Mouse (Mus musculus): ENCODE data around the gene Mettl26.

Gene Mettl26

GRCm38 (mm10) chr17:25837533-25837932 lies 37.3 kb upstream of the Mettl26 start:
- DNase-seq: no peak

- DNase-seq: no peak
Observed at GRCm38 (mm10) chr17:25838904-25839303, 36.0 kb upstream of the Mettl26 start.

- no peak for DNase-seq
Observed at GRCm38 (mm10) chr17:25839455-25840235, 35.2 kb upstream of the Mettl26 start.

GRCm38 (mm10) chr17:25840519-25840918 lies 34.4 kb upstream of the Mettl26 start:
- DNase-seq: no peak

GRCm38 (mm10) chr17:25841117-25841880 lies 33.6 kb upstream of the Mettl26 start, which contains the start of gene Gm20683:
Gene Gm20683 (minus strand): TSS chr17:25841763.
- DNase-seq: no peak

- DNase-seq: no peak
Observed at GRCm38 (mm10) chr17:25842509-25842908, 32.4 kb upstream of the Mettl26 start.

GRCm38 (mm10) chr17:25843122-25843521 lies 31.8 kb upstream of the Mettl26 start:
- no peak for DNase-seq

- no peak for DNase-seq
Observed at GRCm38 (mm10) chr17:25843636-25844395, 31.1 kb upstream of the Mettl26 start.

- DNase-seq: peak; percentile 91 to 94
Observed at GRCm38 (mm10) chr17:25844396-25844901, 30.4 kb upstream of the Mettl26 start, which contains the start of gene Rhot2. Gene Rhot2 (minus strand): TSS chr17:25844851.

GRCm38 (mm10) chr17:25860229-25860628 lies 14.6 kb upstream of the Mettl26 start:
- no peak for DNase-seq

GRCm38 (mm10) chr17:25860832-25861703 lies 13.8 kb upstream of the Mettl26 start, which contains the start of gene Wdr90:
Gene Wdr90 (minus strand): TSS chr17:25861501.
- peak; percentile 80 to 83 for DNase-seq

GRCm38 (mm10) chr17:25861704-25862612 lies 12.9 kb upstream of the Mettl26 start:
- no peak for DNase-seq

GRCm38 (mm10) chr17:25863681-25864080 lies 11.2 kb upstream of the Mettl26 start:
- DNase-seq: no peak

GRCm38 (mm10) chr17:25864311-25864710 lies 10.6 kb upstream of the Mettl26 start:
- DNase-seq: no peak

GRCm38 (mm10) chr17:25865288-25865687 lies 9.6 kb upstream of the Mettl26 start:
- DNase-seq: no peak

- DNase-seq: no peak
Observed at GRCm38 (mm10) chr17:25866172-25866571, 8.7 kb upstream of the Mettl26 start.

- DNase-seq: no peak
Observed at GRCm38 (mm10) chr17:25867509-25867835, 7.4 kb upstream of the Mettl26 start.

- peak in 1 of 2 experiments; percentile 15 for DNase-seq
Observed at GRCm38 (mm10) chr17:25867836-25868600, 6.9 kb upstream of the Mettl26 start.

- peak; percentile 56 to 68 for DNase-seq
Observed at GRCm38 (mm10) chr17:25868601-25869191, 6.2 kb upstream of the Mettl26 start, which contains the start of gene Mcrip2. Gene Mcrip2 (minus strand): TSS chr17:25868764.

All from spleen, adult 18-20 months (tissue).